Mouse (Mus musculus): ENCODE data around the gene Lrig1.

Gene Lrig1

DNA sequence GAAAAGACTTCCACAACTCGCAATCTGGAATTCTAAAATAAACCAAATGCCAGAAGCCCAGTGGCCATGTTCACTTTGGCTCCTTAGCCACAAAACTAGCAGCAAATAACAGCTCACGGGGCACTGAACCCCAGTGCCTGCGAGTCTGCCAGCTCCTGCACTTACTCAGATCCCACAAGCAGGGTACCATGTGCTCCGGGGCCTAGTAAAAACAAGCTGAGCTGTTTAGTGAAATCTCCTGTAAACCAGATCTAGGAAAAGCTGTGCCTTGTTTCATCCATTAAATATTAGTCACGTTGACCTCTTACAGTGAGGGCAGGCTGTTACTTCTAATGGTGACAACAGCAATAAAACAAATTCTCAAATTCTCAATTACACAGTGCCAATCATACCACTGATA is 81.3 kb downstream of the Lrig1 start:
- no peak for DNase-seq (ENCODE audit: low read depth)

DNA sequence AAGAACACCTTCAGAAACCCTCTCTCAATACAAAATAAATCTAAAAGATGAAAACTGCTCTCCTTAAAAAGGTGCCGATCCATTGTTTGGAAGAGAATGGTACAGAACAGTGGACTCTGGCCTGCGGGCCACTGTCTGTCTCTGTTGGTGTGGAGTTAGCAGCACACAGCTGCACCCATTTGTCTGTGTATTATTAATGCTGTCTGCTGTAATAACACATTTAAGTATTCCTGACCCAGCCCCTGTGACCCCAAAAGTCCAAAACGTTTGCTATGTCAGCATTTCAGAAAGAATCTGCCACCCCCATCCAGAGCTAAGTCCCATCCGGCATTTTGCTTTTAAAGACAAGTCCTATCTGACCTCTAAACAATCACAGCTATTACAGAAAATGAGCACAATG is 84.0 kb downstream of the Lrig1 start:
- no peak for DNase-seq (ENCODE audit: low read depth)

DNA sequence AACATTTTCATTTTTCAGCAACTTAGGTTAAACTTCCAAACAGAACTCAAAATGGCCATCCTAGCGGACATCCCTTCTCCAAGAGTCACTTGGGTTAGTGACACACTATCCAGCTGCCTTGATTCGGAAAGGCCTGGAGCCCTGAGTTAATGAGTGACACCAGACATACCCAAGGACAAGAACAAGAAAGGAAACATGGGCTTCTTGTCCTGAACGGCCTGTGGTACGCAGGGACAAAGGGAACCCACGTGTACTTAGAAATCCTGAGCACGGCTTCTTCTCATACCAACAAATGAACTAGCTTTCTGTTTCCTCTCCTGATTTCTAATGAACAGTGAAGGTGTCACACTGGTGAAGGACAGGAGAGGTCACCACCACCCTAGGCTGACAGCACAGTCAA is 85.6 kb downstream of the Lrig1 start:
- DNase-seq (ENCODE audit: low read depth): no peak

DNA sequence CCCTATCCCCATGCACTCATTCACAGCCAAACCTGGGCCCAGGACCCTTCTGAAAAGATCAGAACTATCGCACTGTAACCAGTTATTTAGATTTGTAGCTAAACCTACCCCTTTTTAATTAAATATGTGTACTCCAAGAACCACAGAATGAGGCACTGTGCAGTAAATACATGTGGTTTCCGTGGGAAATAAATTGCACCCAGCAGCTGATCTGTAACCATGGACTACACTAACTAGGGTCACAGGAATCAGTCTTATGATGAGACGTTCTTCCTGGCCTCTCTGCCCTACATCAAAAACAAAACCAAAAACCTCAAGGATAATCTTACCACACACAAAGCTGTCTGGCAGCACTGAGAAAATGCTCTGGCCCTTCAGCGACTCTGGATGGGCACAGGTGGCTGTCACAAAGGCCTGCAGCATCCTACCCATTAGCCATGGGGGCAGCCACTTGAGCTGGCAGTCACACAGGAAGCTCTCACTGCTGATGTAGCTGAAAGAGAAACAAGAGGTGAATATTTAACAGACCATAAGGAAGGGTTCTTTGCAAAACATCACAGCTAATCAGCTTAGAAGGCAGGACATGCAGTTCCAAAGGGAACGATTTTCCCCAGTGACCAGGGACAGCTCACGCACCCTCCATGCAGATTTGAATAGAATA is 86.6 kb downstream of the Lrig1 start:
- DNase-seq (ENCODE audit: low read depth): no peak

DNA sequence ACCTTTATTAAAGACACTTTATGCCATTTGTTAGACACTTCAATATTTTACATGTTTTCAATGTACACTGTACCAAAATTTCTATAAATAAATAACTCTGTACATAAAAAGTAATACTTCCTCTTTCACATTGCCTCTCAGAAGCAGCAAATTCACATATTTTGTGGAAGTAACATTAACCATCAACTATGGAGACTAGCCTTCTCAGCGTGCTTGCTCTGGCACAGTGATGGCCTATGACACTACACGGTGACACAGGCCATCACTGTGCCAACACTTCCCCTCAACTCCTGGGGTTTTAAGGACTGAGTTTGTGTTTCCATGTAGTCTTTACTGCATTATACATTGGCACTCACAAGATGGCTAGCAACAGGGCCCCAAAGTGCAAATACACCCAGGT is 95.4 kb downstream of the Lrig1 start:
- DNase-seq (ENCODE audit: low read depth): no peak

DNA sequence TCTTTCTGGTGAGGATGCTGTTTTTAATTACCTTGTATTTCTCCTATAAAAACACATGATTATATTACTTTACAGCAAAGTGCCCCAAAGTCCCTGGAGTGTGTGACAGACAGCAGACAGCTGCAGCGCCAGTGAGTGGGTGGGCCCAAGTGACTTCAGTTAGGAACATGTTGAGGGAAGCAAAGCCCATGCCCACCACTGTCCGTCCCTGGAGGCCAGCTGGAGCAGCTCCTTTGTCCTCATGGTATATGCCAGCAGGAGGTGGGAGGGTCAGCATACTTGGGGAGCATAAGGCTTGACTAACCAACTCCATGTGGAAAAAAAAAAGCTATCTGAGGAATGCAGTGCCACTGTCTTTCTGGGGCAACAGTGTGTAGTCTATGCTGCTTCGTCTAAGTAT is 95.9 kb downstream of the Lrig1 start:
- no peak for DNase-seq (ENCODE audit: low read depth)

DNA sequence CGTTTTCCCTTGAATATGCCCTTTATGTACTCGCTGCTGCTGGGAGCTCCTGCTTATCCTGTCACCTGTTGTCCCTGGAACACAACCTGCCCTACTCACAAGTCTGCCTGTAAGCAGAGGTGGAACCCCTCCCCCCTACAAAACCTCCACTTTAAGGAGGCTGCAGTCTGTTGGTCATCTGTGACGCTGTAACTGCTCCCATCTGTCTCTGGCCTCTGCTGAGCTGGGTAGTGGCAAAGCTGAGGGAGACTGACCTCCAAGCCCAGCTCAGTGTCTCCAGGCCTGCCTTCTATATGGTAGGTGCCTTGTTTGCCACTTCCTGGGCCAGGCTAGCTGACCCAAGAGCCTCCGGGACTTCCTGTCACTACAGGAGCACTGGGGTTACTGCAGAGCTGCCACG is 98.1 kb downstream of the Lrig1 start:
- no peak for DNase-seq (ENCODE audit: low read depth)

DNA sequence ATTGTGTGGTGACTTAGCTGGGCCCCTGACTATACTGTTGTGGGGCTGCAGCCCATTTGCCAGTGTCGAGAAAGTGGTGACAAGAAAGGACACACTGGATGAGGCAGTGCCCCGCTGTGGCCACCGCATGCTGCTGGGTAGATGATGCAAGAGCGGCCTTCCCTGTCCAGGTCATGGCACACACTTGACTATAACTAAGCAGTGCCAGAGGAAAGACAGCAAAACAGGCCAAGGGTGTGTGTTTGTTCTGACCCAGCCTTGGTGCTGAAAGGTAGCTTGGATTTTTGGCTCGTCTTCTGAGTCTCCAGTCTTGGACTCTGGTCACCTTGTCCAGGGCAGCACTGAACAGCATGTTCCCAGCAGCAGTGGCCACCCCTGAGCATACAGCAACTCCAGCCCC is 98.9 kb downstream of the Lrig1 start:
- DNase-seq (ENCODE audit: low read depth): no peak

DNA sequence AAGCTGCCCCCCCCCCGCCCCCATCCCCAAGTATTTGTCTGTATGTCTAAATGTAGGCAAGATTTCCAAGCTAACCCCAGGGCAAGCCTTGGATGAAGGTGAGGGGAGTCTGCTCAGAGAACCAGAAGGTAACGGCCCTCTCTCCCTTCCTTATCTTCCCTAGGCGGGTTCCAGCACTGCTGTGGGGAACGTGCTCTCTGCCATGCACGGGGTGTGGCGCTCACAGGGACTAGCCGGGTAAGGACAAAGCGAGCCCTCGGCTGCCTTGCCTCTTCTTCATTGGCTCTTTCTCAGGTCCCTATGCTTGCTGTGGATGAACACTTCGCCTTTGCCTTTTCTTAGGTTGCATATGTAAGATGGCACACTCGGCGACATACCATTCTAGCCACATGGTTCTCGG is 100.9 kb downstream of the Lrig1 start:
- no peak for DNase-seq (ENCODE audit: low read depth)

DNA sequence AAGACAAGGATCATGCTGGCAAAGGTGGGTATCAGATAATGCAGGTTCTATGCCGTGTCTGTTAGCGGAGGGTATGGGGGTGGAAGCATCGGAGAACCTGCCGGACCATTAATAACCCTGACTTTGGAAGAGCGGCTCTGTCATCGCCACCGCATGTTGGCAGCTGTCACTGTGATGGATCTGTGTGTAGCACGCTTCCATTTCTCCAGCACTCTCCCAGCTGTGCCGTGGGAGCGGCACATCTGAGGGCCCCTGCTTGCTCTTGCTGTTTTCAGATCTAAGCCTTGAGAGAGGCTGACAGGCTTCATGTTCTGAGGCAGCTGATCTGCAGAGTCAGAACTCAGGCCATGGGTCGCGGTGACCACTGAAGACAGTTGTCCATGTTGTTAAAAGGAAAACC is 101.5 kb downstream of the Lrig1 start:
- no peak for DNase-seq (ENCODE audit: low read depth)

DNA sequence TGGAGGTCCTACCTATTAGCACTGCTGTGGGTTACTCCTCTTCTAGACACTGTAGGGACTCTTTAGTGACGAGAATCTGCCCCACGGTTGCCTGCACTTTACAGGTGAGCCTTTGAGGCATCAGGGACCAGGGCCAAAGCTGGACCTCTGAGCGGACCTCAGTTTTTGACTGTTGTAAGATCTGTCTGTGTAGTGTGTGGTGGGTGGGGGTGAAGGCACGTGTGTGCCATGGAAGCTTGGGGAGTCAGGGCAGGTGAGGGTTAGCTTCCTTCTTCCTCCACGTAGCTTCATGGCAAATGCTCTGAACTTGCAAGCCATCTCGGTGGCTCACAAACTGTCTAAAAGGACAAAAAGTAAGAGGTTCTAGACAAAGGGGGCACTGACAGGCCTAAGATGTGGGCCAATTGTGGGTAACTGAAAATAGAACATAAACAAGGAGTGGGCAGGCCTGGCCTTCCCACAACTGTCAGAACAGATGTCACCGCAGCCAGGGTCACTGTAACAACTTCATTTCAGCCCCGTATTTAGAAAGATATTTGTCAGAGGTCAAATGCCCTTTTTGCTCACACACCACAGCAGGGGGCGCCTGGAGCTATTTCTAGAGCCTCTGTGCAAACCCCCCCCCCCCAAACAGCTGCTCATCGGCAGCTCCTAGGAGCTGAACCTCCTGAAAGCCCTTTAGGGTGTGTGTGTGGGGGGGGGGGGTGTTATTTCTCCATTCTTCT is 103.0 kb downstream of the Lrig1 start:
- no peak for DNase-seq (ENCODE audit: low read depth)

DNA sequence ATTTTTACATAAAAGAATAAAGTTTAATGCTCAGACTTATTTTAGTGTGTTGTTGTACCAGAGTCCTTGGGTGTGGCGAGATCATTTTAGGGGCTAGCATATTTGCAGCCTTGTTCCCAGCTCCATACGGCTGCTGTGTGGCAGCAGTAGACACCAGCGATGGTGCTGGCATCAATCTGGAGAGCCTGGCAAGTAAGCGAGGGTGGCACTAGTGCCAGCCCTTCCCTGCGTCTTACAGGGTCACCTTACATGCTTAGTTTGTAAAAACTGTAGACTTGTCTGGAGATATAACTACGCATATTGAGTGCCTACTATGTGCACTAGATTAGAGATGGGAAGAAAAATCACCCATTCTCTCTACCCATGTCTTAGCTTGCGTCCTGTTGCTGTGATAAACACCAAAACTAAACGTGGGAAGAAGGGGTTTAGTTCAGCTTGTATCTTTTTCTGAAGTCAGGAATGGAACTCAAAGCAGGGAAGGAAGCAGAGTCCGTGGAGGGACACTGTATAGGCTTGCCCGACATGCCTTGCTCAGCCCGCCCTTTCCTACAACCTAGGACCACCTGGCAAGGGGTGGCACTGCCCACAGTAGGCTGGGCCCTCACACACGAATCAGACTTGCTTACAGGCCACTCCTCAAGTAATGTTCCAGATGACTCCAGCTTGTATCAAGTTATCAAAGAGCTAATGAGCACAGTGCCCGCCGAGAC is 103.8 kb downstream of the Lrig1 start:
- no peak for DNase-seq (ENCODE audit: low read depth)

DNA sequence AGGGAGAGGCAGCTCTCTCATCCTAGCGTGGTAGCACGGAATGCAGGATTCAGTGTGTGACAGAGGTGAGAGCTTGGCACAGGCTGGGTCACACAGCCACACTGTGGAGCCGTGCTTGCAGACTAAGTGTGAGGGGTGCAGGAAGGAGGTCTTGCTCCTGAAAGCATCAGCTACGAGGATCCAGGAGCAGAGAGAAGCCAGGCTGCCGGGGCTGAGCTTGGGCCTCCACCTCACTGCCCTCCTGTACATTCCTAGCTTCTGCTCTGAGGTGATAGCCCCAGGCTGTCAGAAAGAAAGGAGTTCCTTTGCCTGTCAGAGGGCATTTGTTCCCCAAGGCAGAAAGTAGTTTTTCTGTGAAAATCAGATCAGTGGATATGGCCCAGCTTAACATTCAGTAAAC is 104.8 kb downstream of the Lrig1 start:
- no peak for DNase-seq (ENCODE audit: low read depth)

DNA sequence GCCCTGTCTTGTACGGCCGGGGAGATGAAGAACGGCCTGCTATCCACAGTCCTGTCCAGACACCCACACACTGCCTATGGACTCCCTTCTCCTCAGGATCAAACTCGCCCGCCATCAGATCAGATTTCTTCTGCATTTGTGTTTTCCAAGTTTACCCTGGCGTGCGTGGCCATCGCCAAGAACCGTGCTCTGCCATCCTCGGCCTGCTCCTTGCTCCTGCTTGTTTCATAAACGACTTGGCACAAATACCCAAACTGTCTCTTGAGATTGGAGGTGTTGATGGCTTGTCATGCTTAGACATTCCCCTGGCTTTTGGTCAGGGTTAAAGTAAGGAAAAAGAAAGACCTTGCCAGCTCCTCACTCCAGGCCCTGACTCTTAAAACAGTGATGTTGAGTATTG is 105.2 kb downstream of the Lrig1 start:
- no peak for DNase-seq (ENCODE audit: low read depth)

DNA sequence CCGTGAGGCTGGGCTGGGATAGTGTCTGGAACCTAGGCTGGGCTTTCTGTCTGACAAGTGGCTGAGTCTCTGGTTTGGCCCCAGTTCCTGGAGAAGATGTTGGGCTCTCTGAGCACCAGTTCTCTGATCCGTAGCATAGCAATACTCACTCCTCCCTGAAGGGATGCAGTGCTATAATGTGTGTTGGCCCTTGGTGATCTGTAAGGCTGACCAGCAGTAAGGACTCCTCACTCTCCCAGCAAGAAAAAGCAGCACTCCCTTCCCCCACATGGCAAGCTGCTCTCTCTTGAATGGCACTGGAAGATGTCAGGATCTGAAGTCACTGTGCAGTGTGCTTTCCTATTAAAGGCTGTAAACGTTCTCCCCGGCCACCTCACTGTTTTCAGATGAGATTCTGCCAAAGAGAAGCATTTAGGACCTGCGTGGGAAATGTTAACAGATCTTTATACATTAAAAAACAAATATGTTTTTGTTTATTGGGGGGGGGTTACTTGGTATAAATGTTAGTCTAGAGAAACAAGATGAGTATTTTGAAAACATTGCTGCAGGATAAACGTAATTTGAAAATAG is 105.8 kb downstream of the Lrig1 start:
- DNase-seq (ENCODE audit: low read depth): no peak

DNA sequence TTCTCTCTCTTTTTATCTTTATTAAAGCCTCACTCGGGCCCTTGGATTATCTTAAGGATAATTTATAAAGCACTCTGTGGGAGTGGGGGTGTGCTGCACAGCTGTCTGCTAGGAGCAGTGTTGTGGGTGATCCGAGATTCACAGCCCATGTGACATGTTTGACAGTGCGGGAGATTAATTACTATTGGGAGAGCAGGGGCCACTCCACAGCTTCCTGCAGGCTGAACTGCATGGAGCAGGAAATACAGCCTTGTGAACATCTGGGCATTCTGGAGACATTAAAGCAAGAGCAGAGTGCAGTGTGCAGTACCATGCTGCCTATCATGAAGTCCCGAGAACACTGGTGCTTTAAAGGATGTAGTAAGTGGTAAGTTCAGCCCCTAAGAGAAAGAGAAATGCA is 107.2 kb downstream of the Lrig1 start:
- no peak for DNase-seq (ENCODE audit: low read depth)

DNA sequence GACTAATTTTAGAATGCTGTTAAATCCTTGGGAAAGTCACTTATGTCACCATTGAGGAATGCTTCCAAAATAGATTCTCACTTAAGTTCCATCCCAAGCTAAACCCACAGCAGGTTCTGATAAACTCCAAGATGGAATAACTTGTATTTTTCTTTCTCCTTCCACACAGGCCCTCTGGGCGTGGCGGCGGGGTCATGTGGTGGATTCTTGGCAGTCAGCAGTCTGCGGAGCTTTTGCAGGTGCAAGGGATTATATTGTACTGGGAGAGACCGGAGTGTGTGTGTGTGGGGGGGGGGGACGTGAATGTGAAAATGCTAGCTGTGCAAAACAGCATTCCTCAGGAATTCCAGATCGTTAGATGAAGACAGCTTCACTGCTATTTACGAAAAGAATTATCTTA is 107.7 kb downstream of the Lrig1 start:
- DNase-seq (ENCODE audit: low read depth): no peak

DNA sequence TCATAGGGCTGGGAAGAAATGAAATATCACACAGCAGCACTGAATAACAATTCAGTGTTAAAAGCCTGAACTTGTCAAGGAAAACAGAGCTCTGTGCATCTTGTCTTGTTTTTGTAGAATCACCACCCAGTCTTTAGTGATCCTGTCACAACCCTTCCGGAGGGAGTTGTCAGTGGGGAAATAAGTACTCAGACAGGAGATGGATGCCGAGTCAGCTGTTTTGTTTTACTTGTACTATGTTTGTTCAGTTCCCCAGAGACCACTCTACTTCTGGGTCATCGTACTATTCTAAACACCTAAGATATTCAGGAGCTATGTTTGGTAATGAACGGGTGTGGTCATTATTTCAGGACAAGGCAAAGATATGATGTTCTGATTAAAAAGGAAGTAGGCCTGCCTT is 111.6 kb downstream of the Lrig1 start:
- no peak for DNase-seq (ENCODE audit: low read depth)

DNA sequence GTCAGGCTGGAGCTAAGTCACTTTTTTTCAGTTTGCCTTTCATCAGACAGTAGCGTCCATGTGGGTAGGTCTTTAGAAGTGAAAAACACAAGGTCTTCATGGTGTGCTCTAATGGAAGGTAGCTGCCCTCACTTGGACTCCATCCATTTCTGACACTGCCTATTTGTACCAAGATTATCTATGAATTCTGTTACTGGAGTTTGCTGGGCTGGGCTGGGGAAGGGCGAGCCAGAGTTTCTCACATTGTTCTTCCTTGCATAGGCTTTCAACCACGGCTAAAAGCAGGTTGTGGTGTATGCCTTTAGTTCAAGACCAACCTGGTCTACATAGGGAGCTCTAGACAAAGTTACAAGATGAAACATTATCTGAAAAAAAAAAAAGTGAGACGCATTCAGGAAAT is 115.0 kb downstream of the Lrig1 start:
- no peak for DNase-seq (ENCODE audit: low read depth)

DNA sequence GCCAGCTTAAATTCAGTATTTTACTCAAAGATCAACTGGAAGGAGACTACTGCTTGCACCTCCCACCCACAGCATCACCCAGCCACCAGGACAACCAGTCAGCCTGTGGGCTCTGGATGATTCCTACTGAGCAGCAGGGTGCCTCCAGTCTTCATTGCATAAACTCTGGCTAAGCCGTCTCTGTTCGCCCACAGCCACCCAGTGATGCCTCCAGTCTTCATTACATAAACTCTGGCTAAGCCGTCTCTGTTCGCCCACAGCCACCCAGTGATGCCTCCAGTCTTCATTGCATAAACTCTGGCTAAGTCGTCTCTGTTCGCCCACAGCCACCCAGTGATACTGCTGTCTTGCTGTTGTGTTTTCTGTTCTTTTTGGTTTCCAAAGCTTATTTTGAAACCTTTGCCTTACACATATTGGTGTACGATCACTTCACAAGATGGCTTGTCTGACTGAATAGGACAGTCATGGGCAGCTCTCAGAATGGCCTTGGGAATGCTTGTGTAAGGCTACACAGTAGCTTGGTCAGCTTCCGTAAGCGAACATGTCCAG is 115.7 kb downstream of the Lrig1 start:
- DNase-seq (ENCODE audit: low read depth): no peak

DNA sequence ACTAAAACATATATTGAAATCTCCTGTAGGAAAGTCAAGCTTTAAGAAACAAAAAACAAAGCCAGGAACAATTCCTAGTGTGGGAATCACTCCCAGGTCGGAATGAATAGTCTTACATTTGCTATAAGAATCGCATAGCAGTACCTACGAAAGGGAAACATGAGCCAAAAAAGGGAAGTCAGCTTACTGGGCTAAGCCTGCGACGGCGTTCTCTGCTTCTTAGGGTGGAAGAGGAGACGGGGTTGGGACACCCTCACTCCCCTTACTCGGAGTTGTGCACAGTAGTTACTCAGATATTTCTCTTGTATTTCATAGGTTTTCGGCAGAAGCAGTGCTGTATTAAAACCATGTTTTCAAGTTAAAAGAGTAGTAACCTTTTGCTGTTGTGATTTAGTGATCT is 117.9 kb downstream of the Lrig1 start:
- no peak for DNase-seq (ENCODE audit: low read depth)

DNA sequence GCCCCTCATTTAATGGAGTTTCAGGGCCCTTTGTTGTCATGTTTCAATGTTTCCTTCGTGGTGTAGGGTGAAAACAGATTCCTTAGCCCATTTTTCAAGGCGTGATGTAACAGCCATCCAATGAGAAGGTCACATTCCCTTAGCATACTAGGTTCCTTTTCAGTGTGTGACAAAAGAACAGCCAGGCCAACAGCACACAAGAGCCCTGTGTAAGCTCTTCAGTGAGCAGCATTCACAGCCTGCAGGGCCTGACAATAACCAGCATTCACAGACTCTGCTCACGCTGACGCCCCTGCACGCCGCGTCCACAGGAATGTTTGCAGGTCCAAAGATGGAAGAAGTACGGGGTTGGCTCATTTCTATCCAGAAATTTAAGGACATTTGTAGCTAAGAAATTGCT is 122.0 kb downstream of the Lrig1 start:
- no peak for DNase-seq (ENCODE audit: low read depth)

All from c-Kit-positive CD71-positive TER-119-negative erythroid progenitor cells, embryonic 14.5 days (primary cell).